Mouse (Mus musculus) MEL (cell line): Measurements from ENCODE around the gene Wasl. TPM values are rescaled to one million over a fixed set of nuclear protein-coding genes. Genes with fewer than 3 reads are reported as not detected.

Experiments used
- DNase-seq: peaks from one replicate; pipeline ENCODE4 v3.0.0; 2011; ENCODE audit warnings: low read depth, low spot score
- H3K27ac ChIP-seq: 2 replicates; pipeline ENCODE4 v1.5.1; 2012; ENCODE audit warnings: low read depth, mild to moderate bottlenecking, control low read depth, low read length, moderate library complexity; ENCODE audit not compliant: control insufficient read depth
- H3K27me3 ChIP-seq, 2 experiments: fragments of 150-350 bp in 1 of 2; sonication (generic) in 1 of 2; 2 replicates each; pipeline ENCODE4 v1.6.1; 2012; ENCODE audit warnings: low read length in 2 of 2, mild to moderate bottlenecking in 2 of 2, improper control_type of control experiment in 1 of 2, moderate library complexity in 1 of 2; ENCODE audit not compliant: insufficient read depth in 2 of 2, control insufficient read depth in 1 of 2
- H3K36me3 ChIP-seq, 2 experiments: 2 replicates each; pipeline ENCODE4 v1.6.1; 2012 to 2014; ENCODE audit warnings: low read length in 2 of 2, improper control_type of control experiment in 1 of 2, inconsistent platforms in 1 of 2, mild to moderate bottlenecking in 1 of 2; ENCODE audit not compliant: insufficient read depth in 2 of 2, control insufficient read depth in 1 of 2
- H3K4me1 ChIP-seq, 2 experiments: fragments of 150-350 bp in 1 of 2; sonication (generic) in 1 of 2; 2 replicates each; pipeline ENCODE4 v1.6.1; 2012; ENCODE audit warnings: low read length in 2 of 2, improper control_type of control experiment in 1 of 2, mild to moderate bottlenecking in 1 of 2; ENCODE audit not compliant: insufficient read depth in 2 of 2, control insufficient read depth in 1 of 2
- H3K4me3 ChIP-seq, 2 experiments: fragments of 150-350 bp in 1 of 2; sonication (generic) in 1 of 2; 2 replicates each; pipeline ENCODE4 v1.5.1; 2012; ENCODE audit warnings: low read depth in 2 of 2, low read length in 2 of 2, mild to moderate bottlenecking in 2 of 2, moderate library complexity in 2 of 2, control low read depth in 1 of 2, improper control_type of control experiment in 1 of 2; ENCODE audit not compliant: control insufficient read depth in 1 of 2, insufficient read depth in 1 of 2
- H3K79me2 ChIP-seq: 2 replicates; pipeline ENCODE4 v1.6.1; 2012; ENCODE audit warnings: mild to moderate bottlenecking, low read length, moderate library complexity; ENCODE audit not compliant: control insufficient read depth, poor library complexity, insufficient read depth
- H3K9ac ChIP-seq: 2 replicates; pipeline ENCODE4 v1.6.1; 2012; ENCODE audit warnings: low read depth, mild to moderate bottlenecking, control low read depth, low read length, moderate library complexity; ENCODE audit not compliant: control insufficient read depth, poor library complexity, severe bottlenecking
- H3K9me3 ChIP-seq: fragments of 150-350 bp; sonication (generic); replicated peaks from 2 replicates; pipeline ENCODE4 v1.6.1; 2012; ENCODE audit warnings: mild to moderate bottlenecking, low read length, improper control_type of control experiment, moderate library complexity; ENCODE audit not compliant: insufficient read depth
- BHLHE40 ChIP-seq: IDR thresholded peaks from 2 replicates; pipeline ENCODE4 v1.6.1; 2012; ENCODE audit warnings: low read depth, mild to moderate bottlenecking, inconsistent platforms, low read length, improper control_type of control experiment, borderline replicate concordance
- CTCF ChIP-seq, 3 experiments: IDR thresholded peaks in 2 of 3; conservative IDR thresholded peaks in 1 of 3; 2 replicates each; pipeline ENCODE4 v1.5.1; 2011 to 2012; ENCODE audit warnings: low read length in 3 of 3, low read depth in 2 of 3, mild to moderate bottlenecking in 2 of 3, improper control_type of control experiment in 1 of 3, inconsistent platforms in 1 of 3, mixed read lengths in 1 of 3, moderate library complexity in 1 of 3; ENCODE audit not compliant: control insufficient read depth in 1 of 3, insufficient read depth in 1 of 3, poor library complexity in 1 of 3, severe bottlenecking in 1 of 3
- ELF1 ChIP-seq: IDR thresholded peaks from 2 replicates; pipeline ENCODE4 v1.6.1; 2014; ENCODE audit warnings: low read depth, mild to moderate bottlenecking, inconsistent platforms, low read length, improper control_type of control experiment, moderate library complexity
- MAX ChIP-seq: IDR thresholded peaks from 2 replicates; pipeline ENCODE4 v1.6.1; 2011; ENCODE audit warnings: low read length, improper control_type of control experiment
- MXI1 ChIP-seq: IDR thresholded peaks from 2 replicates; pipeline ENCODE4 v1.6.1; 2011; ENCODE audit warnings: mild to moderate bottlenecking, low read depth, low read length, improper control_type of control experiment
- MYC ChIP-seq: IDR thresholded peaks from 2 replicates; pipeline ENCODE4 v1.6.1; 2011; ENCODE audit warnings: low read depth, mild to moderate bottlenecking, low read length, improper control_type of control experiment, moderate library complexity
- POLR2AphosphoS2 ChIP-seq: IDR thresholded peaks from 2 replicates; pipeline ENCODE4 v1.6.1; 2011; ENCODE audit warnings: low read length, improper control_type of control experiment
- POLR2AphosphoS5 ChIP-seq: IDR thresholded peaks from 2 replicates; pipeline ENCODE4 v1.6.1; 2012; ENCODE audit warnings: low read depth, borderline replicate concordance, mild to moderate bottlenecking, inconsistent platforms, low read length, moderate library complexity, mixed read lengths
- RAD21 ChIP-seq: IDR thresholded peaks from 2 replicates; pipeline ENCODE4 v1.6.1; 2011; ENCODE audit warnings: mild to moderate bottlenecking, low read depth, low read length, improper control_type of control experiment
- SIN3A ChIP-seq: IDR thresholded peaks from 2 replicates; pipeline ENCODE4 v1.6.1; 2012; ENCODE audit warnings: low read length, improper control_type of control experiment, inconsistent platforms
- TBP ChIP-seq: IDR thresholded peaks from 2 replicates; pipeline ENCODE4 v1.8.0; 2011; ENCODE audit warnings: low read depth, low read length, improper control_type of control experiment
- UBTF ChIP-seq: IDR thresholded peaks from 2 replicates; pipeline ENCODE4 v1.6.1; 2012; ENCODE audit warnings: low read depth, mild to moderate bottlenecking, inconsistent platforms, low read length, improper control_type of control experiment, moderate library complexity, borderline replicate concordance; ENCODE audit not compliant: insufficient read depth
- USF1 ChIP-seq: IDR thresholded peaks from 2 replicates; pipeline ENCODE4 v1.6.1; 2014; ENCODE audit warnings: low read depth, mild to moderate bottlenecking, inconsistent platforms, low read length, improper control_type of control experiment, moderate library complexity
- ZMIZ1 ChIP-seq: IDR thresholded peaks from 2 replicates; pipeline ENCODE4 v1.6.1; 2012; ENCODE audit warnings: low read depth, mild to moderate bottlenecking, inconsistent platforms, low read length, improper control_type of control experiment, moderate library complexity
- polyA plus RNA-seq, 2 experiments: library from polyadenylated mRNA; stranded (reverse) in 1 of 2; unstranded in 1 of 2; fragments of >175 nt in 1 of 2; fragments of >200 nt in 1 of 2; gene quantifications; 2 replicates each; pipeline versions ENCODE4 v1.2.1 to v1.2.4; 2012; ENCODE audit warnings: low replicate concordance in 2 of 2, low read depth in 1 of 2; ENCODE audit not compliant: insufficient read length in 2 of 2, insufficient read depth in 1 of 2, missing spikeins in 1 of 2
- total RNA-seq: library from RNA; depleted of rRNA; stranded (reverse); fragments of 300-350 nt; gene quantifications from 2 replicates; pipeline ENCODE4 v1.2.3, GENCODE M21; 2012

The Wasl gene
- total and polyA plus RNA-seq, 3 experiments = 4.3 to 33.3 (median 9.5) TPM

DNA sequence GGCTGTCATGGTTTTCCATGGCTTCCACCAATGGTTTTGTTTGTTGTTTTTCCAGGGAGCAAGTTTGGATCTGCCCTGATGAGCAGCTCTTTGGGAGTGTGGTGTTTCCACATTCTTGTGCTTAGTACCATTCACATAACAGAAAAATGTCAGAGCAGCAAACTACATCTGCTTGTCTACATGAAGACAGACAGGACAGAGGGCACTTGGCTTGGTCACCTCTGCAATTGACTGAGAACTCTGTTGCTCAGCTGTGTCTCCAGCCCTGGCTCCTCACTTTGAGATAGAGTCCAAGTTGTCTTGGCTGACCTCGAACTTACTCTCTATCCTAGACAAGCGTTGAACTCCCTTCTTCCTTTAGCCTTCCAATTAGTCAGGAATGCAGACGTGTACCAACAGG is 62.5 kb downstream of the Wasl start (continued):
- no peak for TF ChIP-seq CTCF (IDR thresholded peaks at IDR 0.05 in 2 of 3, conservative IDR thresholded peaks at IDR 0.05 in 1 of 3; ENCODE audit: control insufficient read depth in 1 of 3, insufficient read depth in 1 of 3, low read depth in 2 of 3, low read length in 3 of 3, poor library complexity in 1 of 3, severe bottlenecking in 1 of 3)

DNA sequence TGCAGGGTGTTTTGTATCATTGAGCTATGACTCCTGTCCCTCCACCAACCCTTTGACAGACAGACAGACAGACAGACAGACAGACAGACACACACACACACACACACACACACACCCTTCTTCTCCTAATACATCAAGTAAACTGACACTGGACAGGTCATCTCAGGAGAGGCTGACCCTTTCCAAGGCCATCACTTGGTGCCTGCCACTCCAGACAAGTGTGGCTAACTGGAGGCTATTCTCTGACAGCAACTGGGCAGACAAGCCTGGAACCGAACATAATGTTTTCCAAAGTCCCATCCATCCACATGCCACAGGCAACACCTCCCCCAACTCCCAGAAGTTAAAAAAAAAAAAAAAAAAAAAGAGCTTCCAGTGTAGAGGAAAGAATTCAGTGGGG is 63.1 kb downstream of the Wasl start:
- no peak overlapping the region for H3K9ac ChIP-seq
- no peaks in the 10 kb centered on the region for H3K27me3 ChIP-seq
- no peak overlapping the region for H3K27ac ChIP-seq
- no peaks in the 10 kb centered on the region for H3K9me3 ChIP-seq
- H3K4me3 ChIP-seq = no peak overlapping the region
- TF ChIP-seq POLR2AphosphoS2 = no peak
- TF ChIP-seq ZMIZ1 = no peak
- no peak for TF ChIP-seq ELF1
- no peak for TF ChIP-seq POLR2AphosphoS5
- TF ChIP-seq CTCF (IDR thresholded peaks at IDR 0.05 in 2 of 3, conservative IDR thresholded peaks at IDR 0.05 in 1 of 3; ENCODE audit: control insufficient read depth in 1 of 3, insufficient read depth in 1 of 3, low read depth in 2 of 3, low read length in 3 of 3, poor library complexity in 1 of 3, severe bottlenecking in 1 of 3) = no peak
- no peak for TF ChIP-seq MAX
- no peak for TF ChIP-seq SIN3A
- TF ChIP-seq MXI1 = no peak
- TF ChIP-seq USF1 = no peak
- TF ChIP-seq BHLHE40 = no peak
- no peak for TF ChIP-seq TBP
- no peak for TF ChIP-seq MYC
- TF ChIP-seq RAD21 = no peak
- DNase-seq = no peak
- no peaks in the 10 kb centered on the region; a peak in 1 of 4 replicates for H3K4me1 ChIP-seq
- H3K79me2 ChIP-seq = no peaks in the 10 kb centered on the region
- H3K36me3 ChIP-seq = no peaks in the 10 kb centered on the region

DNA sequence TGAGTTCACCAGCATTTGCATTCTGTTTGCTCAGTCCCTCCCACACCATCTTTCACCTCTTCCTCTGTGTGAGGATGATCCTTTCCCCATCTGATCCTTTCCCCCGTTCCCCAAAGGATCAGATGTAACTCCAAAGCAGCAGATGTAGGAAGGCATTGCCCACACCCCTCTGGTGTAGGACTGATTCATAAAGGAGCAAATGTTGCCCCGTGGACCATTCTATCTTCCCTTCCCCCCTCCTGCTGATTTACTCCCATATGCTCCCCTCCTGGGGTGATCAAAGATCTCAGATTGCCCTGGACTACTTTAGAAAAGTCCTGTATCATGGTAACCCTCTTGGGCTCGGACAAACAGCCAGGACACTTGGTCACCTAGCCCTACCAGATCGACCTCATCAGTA is 64.1 kb downstream of the Wasl start:
- Histone ChIP-seq H3K36me3 (no peaks in the 10 kb centered on the region), H3K27me3 (no peaks in the 10 kb centered on the region; a peak in 2 of 4 replicates), H3K79me2 (no peaks in the 10 kb centered on the region), H3K4me3 (no peak overlapping the region), H3K27ac (no peak overlapping the region), H3K9ac (no peak overlapping the region), H3K9me3 (no peaks in the 10 kb centered on the region)
- no peak for DNase-seq
- TF ChIP-seq UBTF = no peak
- TF ChIP-seq, all 39 proteins: peak for 0
- H3K4me1 ChIP-seq = no peaks in the 10 kb centered on the region; a peak in 1 of 4 replicates
